Mouse (Mus musculus): ENCODE results near the gene Cdc42bpg. TPM values are rescaled to one million over a fixed set of nuclear protein-coding genes. Genes with fewer than 3 reads are reported as not detected.

Gene Cdc42bpg
- total and polyA plus RNA-seq, 2 experiments from 2014 or later, result 0.33 to 6.0 TPM

DNA sequence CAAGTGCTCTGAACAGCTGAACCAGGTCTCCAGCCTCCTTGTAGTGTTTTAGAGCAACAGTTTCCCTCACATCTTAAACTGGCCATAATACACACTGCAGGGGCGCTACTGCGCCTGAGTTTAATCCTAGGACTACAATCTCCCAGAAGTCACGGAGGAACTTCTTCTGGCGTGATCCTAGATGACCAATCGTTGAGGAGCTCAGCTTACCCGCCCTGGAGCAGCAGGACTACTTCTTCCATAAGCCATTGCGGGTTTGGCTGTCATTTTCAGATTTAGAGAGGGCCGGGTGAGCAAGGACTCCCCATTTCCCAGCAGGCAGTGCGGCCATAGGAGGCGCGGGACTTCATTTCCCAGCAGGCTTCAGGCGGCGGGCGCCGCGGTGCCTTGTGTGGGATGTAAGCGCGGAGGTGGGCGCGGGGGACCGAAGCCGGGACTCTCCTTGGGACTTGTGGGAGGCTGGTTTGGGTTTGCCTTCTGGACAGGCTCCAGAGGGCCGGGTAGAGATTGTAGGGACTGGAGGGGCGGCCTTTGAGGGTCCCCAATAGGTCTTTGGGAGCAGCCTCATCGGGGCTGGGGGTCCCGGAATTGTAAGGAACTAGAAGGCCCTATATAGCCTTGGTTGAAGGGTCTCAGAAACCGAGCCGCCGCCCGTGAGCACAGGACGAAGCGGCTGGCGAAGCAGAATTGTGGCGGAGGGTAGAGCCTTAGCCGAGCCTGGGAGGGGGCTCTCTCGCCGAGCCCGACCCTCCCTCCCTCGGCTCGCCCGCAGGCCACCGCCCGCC lies 28.6 kb downstream of the Cdc42bpg start, which contains the start of gene Men1:
Gene Men1, plus strand, starts transcription at position 307 of the 785 bp plus-strand sequence.
- WGBS, result under 1% methylated on average over 41 of the region's 43 CpGs

DNA sequence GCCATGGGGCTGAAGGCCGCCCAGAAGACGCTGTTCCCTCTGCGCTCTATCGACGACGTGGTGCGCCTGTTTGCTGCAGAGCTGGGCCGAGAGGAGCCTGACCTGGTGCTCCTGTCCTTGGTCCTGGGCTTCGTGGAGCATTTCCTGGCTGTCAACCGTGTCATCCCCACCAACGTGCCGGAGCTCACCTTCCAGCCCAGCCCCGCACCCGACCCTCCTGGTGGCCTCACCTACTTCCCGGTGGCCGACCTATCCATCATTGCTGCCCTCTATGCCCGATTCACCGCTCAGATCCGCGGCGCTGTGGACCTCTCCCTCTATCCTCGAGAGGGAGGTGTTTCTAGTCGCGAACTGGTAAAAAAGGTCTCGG lies 29.2 kb downstream of the Cdc42bpg start:
- peak overlapping the region; percentile 81 for H3K4me3 ChIP-seq (ENCODE audit: low read length)
- peaks cover 7% of the 10 kb centered on the region for H3K4me1 ChIP-seq (ENCODE audit: insufficient read depth, low read length)
- H3K4me2 ChIP-seq (ENCODE audit: low read depth, low read length), result peak overlapping the region; percentile 96
- no peaks in the 10 kb centered on the region for H3K27me3 ChIP-seq (ENCODE audit: insufficient read depth, low read length)
- peak; percentile 15; the same call in 1 of the 2 replicates for TF ChIP-seq CTCF (IDR thresholded peaks at IDR 0.05; ENCODE audit: low read depth)
- H3K9ac ChIP-seq (replicated peaks; ENCODE audit: low read length), result peak overlapping the region; percentile 90
- DNase-seq (ENCODE audit: low spot score), result peak; percentile 29
- H3K27ac ChIP-seq, result peak overlapping the region; percentile 82
- ATAC-seq, result no peak
- H3K36me3 ChIP-seq (ENCODE audit: insufficient read depth, low read length), result peaks cover 28% of the 10 kb centered on the region
- H3K9me3 ChIP-seq (ENCODE audit: low read length), result no peaks in the 10 kb centered on the region
- WGBS, result 1% methylated on average over 25 of the region's 25 CpGs

More for the DNA sequence above, 28.6 kb downstream of the Cdc42bpg start, which contains the start of gene Men1:
- TF ChIP-seq CTCF (IDR thresholded peaks at IDR 0.05; ENCODE audit: low read depth), result peak; percentile 71
- peaks cover 7% of the 10 kb centered on the region for H3K4me1 ChIP-seq (ENCODE audit: insufficient read depth, low read length)
- H3K4me3 ChIP-seq (ENCODE audit: low read length), result peak within 1 kb of the TSS; percentile 81
- H3K9ac ChIP-seq (replicated peaks; ENCODE audit: low read length), result peak within 1 kb of the TSS; percentile 90
- no peaks in the 10 kb centered on the region for H3K27me3 ChIP-seq (ENCODE audit: insufficient read depth, low read length)
- peaks cover 23% of the 10 kb centered on the region for H3K36me3 ChIP-seq (ENCODE audit: insufficient read depth, low read length)
- peak within 1 kb of the TSS; percentile 96 for H3K4me2 ChIP-seq (ENCODE audit: low read depth, low read length)
- no peaks in the 10 kb centered on the region for H3K9me3 ChIP-seq (ENCODE audit: low read length)
- H3K27ac ChIP-seq, result peak within 1 kb of the TSS; percentile 82
- ATAC-seq (peak; percentile 95), DNase-seq (ENCODE audit: low spot score) (peak; percentile 99)

DNA sequence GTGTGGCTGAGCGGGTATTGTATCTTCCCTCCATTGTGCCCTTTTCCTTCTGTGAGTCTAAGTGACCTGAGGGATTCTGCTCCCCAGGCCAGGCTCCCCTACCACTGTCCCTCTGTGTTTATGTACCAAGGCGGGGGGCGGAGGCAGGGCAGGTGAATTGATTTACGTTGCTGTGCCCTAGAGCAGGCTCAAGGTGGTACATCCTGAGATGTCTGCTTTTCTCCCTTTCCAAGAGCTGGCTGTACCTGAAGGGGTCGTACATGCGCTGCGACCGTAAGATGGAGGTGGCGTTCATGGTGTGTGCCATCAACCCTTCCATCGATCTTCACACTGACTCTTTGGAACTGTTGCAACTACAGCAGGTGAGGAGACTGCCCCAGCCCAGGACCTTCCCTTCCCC lies 30.7 kb downstream of the Cdc42bpg start:
- WGBS, result 91% methylated on average over 10 of the region's 10 CpGs
- no peak for TF ChIP-seq CTCF (IDR thresholded peaks at IDR 0.05; ENCODE audit: low read depth)
- no peak for DNase-seq (ENCODE audit: low spot score)

DNA sequence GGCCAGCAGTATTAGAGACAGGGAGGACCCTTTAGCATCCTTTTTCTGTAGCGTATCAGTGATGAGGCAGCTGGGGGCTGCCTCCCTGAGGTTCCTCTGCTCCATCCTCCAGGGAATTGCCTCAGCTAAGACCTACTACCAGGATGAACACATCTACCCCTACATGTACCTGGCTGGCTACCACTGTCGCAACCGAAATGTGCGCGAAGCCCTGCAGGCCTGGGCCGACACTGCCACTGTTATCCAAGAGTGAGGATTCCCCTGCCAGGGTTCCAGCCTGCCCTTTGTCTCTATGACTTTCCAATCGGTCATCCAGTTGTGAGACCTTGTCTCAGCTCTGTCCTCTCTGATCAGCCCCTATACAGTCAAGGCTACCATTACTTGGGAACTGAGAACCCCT lies 31.9 kb downstream of the Cdc42bpg start:
- no peak for TF ChIP-seq CTCF (IDR thresholded peaks at IDR 0.05; ENCODE audit: low read depth)
- no peak for ATAC-seq
- Histone ChIP-seq H3K9ac (replicated peaks; ENCODE audit: low read length) (no peak overlapping the region), H3K4me3 (ENCODE audit: low read length) (no peak overlapping the region), H3K27me3 (ENCODE audit: insufficient read depth, low read length) (no peaks in the 10 kb centered on the region), H3K27ac (no peak overlapping the region), H3K4me1 (ENCODE audit: insufficient read depth, low read length) (peaks cover 7% of the 10 kb centered on the region), H3K36me3 (ENCODE audit: insufficient read depth, low read length) (peaks cover 31% of the 10 kb centered on the region), H3K4me2 (ENCODE audit: low read depth, low read length) (no peak overlapping the region), H3K9me3 (ENCODE audit: low read length) (no peaks in the 10 kb centered on the region)
- 97% methylated on average over 7 of the region's 7 CpGs for WGBS
- DNase-seq (ENCODE audit: low spot score), result no peak

More for the DNA sequence above, 30.7 kb downstream of the Cdc42bpg start:
- H3K9ac ChIP-seq (replicated peaks; ENCODE audit: low read length), result peak overlapping the region; percentile 90
- peaks cover 28% of the 10 kb centered on the region for H3K36me3 ChIP-seq (ENCODE audit: insufficient read depth, low read length)
- peak overlapping the region; percentile 81; the same call in 1 of the 2 replicates for H3K4me3 ChIP-seq (ENCODE audit: low read length)
- H3K4me2 ChIP-seq (ENCODE audit: low read depth, low read length), result peak overlapping the region; percentile 96
- no peak overlapping the region for H3K27ac ChIP-seq
- H3K9me3 ChIP-seq (ENCODE audit: low read length), result no peaks in the 10 kb centered on the region
- peaks cover 7% of the 10 kb centered on the region for H3K4me1 ChIP-seq (ENCODE audit: insufficient read depth, low read length)
- H3K27me3 ChIP-seq (ENCODE audit: insufficient read depth, low read length), result no peaks in the 10 kb centered on the region
- ATAC-seq, result no peak

DNA sequence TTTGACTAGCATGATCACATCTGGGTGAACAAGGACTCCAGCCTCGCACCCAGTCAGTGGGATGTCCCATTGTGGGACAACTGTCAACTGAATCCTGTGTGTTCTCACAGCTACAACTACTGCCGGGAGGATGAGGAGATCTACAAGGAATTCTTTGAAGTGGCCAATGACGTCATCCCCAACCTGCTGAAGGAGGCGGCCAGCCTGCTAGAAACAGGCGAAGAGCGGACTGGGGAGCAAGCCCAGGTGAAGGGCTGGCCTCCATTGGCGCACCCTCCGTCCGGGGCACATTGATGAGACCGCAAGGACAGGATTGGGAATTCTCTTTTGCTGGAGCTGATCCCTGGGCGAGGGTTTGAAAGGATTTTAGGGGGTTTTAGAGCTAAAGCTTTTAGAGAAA lies 32.5 kb downstream of the Cdc42bpg start:
- ATAC-seq (no peak), DNase-seq (ENCODE audit: low spot score) (no peak)
- Histone ChIP-seq H3K9ac (replicated peaks; ENCODE audit: low read length) (no peak overlapping the region), H3K27me3 (ENCODE audit: insufficient read depth, low read length) (no peaks in the 10 kb centered on the region), H3K27ac (no peak overlapping the region), H3K4me3 (ENCODE audit: low read length) (no peak overlapping the region), H3K36me3 (ENCODE audit: insufficient read depth, low read length) (peaks cover 31% of the 10 kb centered on the region), H3K4me1 (ENCODE audit: insufficient read depth, low read length) (peaks cover 7% of the 10 kb centered on the region), H3K4me2 (ENCODE audit: low read depth, low read length) (no peak overlapping the region), H3K9me3 (ENCODE audit: low read length) (no peaks in the 10 kb centered on the region)
- TF ChIP-seq CTCF (IDR thresholded peaks at IDR 0.05; ENCODE audit: low read depth), result no peak
- WGBS, result 95% methylated on average over 11 of the region's 11 CpGs

DNA sequence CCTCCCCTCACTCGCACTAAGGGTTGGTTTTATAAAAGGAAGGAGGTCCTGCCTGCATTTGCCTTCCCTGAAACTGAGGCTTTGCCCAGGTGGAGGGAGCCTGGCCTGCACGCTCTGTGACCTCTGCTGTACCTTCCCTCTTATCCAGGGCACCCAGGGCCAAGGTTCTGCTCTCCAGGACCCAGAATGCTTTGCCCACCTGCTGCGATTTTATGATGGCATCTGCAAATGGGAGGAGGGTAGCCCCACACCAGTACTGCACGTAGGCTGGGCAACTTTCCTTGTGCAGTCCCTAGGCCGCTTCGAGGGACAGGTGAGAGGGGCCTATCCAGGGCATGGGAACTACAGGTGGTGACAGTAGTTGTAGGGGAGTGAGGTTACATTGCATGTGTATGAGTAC lies 32.9 kb downstream of the Cdc42bpg start:
- Histone ChIP-seq H3K4me1 (ENCODE audit: insufficient read depth, low read length) (peaks cover 7% of the 10 kb centered on the region), H3K9ac (replicated peaks; ENCODE audit: low read length) (no peak overlapping the region), H3K36me3 (ENCODE audit: insufficient read depth, low read length) (peaks cover 36% of the 10 kb centered on the region), H3K9me3 (ENCODE audit: low read length) (no peaks in the 10 kb centered on the region), H3K27me3 (ENCODE audit: insufficient read depth, low read length) (no peaks in the 10 kb centered on the region), H3K27ac (no peak overlapping the region), H3K4me3 (ENCODE audit: low read length) (no peak overlapping the region), H3K4me2 (ENCODE audit: low read depth, low read length) (no peak overlapping the region)
- DNase-seq (ENCODE audit: low spot score) (no peak), ATAC-seq (no peak)
- 98% methylated on average over 6 of the region's 6 CpGs for WGBS
- TF ChIP-seq CTCF (IDR thresholded peaks at IDR 0.05; ENCODE audit: low read depth), result no peak

Measured in hindbrain, postnatal 0 days (tissue).